Mouse (Mus musculus): Measurements from ENCODE around the gene Fam13a.

The Fam13a gene

DNA sequence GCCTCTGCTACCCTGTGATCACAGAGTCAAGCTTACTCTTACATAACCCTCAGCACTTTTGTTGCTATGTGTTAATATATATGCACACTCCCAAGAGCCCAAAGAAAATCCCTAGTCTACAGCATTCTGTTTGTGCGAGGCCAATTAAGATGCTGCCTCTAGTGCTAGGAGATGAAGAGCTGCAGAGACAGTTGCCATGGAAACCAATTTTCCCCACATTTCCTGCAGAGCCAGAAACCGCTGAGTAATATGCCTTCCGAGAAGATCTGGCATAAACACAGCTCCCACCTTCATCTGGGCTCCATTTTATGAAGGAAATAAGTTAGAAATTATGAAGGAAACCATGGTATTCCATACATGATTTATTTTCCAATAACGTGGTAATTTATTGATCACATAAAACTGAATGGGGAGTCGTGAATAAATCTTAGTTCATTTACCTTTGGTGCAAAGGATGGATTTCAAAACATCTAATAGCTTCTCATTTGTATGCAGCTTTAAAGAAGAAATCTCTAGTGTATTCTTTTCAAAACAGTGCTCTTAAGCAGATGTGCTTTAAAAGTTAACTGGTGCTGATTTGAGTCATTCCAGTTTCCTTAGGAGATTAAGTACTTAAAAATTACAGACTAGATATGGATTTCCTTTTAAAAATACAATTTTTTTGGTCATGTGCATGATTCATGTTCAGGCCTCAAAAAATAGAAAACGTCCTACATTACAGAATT, 91.0 kb downstream of the Fam13a start:
- in situ Hi-C loops (cut with MseI, MboI), result no loop called here

GRCm38 (mm10) chr6:58932515-58933188, 91.7 kb downstream of the Fam13a start:
- in situ Hi-C loops (cut with MseI, MboI), result no loop called here

- in situ Hi-C loops (cut with MseI, MboI), result no loop called here
Measured at GRCm38 (mm10) chr6:58931149-58931548, 93.2 kb downstream of the Fam13a start.

- in situ Hi-C loops (cut with MseI, MboI), result no loop called here
Measured at GRCm38 (mm10) chr6:58929911-58930431, 94.4 kb downstream of the Fam13a start.

GRCm38 (mm10) chr6:58927881-58928280, 96.5 kb downstream of the Fam13a start:
- in situ Hi-C loops (cut with MseI, MboI), result no loop called here

DNA sequence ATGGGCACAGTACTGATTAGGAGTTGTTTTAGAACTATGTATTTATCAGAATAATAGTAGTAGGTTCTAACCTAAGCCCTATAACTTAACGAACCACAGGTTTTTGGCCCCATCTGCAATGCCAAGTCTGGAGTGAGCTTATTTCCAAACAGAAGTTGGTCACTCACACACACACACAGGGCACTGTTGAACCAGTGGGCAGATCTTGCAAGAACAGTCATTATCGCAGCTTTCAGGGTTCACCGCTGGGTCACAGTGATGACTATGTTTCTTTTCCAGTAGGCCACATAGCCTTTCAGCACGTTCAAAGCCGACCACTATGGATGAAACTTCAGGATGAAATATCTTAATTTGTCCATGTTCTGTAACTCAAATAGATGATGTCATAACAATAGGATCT, 101.8 kb downstream of the Fam13a start:
- in situ Hi-C loops (cut with MseI, MboI), result no loop called here

- in situ Hi-C loops (cut with MseI, MboI), result no loop called here
Measured at GRCm38 (mm10) chr6:58921623-58922022, 102.7 kb downstream of the Fam13a start.

DNA sequence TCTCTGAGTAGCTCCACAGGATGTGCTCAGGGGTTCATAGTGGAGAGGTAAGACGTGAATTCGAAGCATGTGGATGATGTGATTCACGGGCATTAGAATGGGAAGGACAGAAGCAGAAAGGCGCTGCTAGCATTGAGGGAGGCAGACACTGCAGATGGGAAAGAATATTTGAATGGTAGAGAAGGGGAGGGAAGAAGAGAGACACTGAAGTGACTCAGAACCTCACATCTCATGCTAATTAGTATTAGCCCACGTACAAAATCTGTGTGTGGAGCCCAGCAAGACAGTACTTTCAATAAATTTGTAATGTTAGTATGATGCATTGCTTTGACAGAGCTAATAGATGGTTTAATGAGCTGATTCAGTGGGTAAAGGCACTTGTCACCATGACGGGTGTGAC, 103.6 kb downstream of the Fam13a start:
- in situ Hi-C loops (cut with MseI, MboI), result no loop called here

GRCm38 (mm10) chr6:58916498-58916897, 107.9 kb downstream of the Fam13a start:
- in situ Hi-C loops (cut with MseI, MboI), result no loop called here

DNA sequence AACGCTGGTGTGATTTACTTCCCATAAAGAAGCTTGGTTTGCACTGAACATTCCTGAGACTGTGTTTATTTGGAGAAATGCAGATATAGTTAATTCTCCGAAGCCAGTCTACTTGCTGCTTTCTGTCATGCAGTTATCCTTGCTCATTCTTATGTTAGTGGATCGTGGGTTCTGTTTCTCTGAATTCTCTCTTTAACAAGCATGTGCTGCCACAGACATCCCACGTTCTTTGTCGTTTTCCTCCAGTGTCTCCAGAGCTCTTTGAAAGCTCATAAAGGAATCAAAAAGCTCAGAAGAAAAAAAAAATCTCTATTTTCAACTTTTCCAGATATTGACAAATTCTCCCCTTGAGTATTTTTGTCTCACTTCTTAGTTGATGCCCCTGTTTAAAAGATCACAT, 110.4 kb downstream of the Fam13a start:
- in situ Hi-C loops (cut with MseI, MboI), result no loop called here

DNA sequence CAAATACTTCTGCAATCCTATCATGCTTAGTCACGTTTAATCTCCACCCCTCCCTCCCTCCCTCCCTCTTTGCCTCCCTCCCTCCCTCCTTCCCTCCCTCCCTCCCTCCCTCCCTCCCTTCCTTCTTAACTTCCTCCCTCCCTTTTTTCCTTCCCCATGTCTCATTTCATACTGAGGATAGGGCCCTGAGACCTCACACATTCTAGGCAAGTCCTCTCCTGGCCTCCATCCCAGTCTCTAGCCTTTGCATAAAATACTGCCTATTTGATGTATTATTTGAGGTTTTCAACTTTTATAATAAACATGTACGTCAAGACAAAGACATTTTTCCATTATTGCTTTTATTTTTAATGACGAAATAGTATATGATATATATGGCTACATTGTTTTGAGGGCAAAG, 110.8 kb downstream of the Fam13a start:
- in situ Hi-C loops (cut with MseI, MboI), result no loop called here

DNA sequence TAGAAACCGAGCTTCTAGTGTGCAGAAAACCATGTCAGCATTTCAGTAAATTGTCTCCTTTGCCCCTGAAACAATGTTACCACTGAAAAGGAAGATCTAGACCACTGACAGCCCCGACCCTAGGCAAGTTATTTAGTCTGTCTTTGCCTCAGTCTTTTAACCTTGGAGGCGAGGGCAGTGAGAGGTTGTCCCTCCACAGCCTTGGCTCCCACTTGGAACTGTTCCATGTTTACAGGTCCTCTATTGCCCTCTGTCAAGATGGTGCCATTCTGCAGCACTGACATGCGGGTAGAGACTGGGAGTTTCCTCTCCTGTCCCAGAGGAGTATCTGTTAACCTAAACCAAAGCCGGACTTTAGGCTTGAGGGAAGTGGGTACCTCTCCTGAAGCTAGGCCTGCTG, 111.5 kb downstream of the Fam13a start:
- in situ Hi-C loops (cut with MseI, MboI), result no loop called here

- in situ Hi-C loops (cut with MseI, MboI), result no loop called here
Measured at GRCm38 (mm10) chr6:58907791-58908190, 116.6 kb downstream of the Fam13a start.

- in situ Hi-C loops (cut with MseI, MboI), result no loop called here
Measured at GRCm38 (mm10) chr6:58907336-58907735, 117.0 kb downstream of the Fam13a start.

- in situ Hi-C loops (cut with MseI, MboI), result no loop called here
Measured at GRCm38 (mm10) chr6:58906852-58907261, 117.5 kb downstream of the Fam13a start, which contains the start of gene Nap1l5. TSS of gene Nap1l5 (minus strand) at chr6:58907076.

DNA sequence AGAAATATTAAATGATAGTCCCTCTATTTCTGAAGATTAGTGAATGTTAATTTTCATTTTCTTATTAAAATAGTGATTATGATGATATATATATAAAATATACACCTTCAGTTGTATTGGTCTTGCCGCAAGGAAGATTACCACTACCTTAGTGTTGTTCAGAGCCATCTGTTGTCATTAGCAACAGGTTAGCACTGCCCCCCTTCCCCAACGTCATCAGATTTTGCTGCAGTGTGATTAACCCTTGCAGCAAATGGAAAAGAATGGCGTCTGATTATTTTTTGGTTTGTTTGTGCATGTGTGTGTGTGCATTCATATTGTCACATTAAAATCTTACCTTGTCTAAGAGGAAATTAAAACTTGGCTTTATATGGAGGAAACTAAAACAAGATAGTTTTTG, 119.8 kb downstream of the Fam13a start:
- in situ Hi-C loops (cut with MseI, MboI), result no loop called here

DNA sequence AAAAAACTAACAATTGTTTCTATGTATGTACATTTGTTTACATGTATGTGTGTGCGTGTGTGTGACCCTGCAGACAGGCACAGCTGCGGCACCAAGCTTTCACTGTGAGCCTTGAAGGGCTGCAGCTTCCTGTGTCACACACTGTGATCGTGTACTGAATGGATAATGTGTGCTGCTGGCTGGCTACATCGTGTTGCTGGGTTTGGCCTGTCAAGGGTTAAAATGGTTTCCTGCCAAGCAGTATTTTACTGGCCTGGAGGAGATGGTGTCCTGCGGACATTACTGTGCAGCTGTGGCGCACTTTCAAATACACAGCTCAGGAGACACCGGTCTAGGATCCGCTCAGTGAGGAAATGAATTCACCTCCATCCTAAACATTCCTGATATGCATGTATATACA, 121.2 kb downstream of the Fam13a start:
- in situ Hi-C loops (cut with MseI, MboI), result no loop called here

- in situ Hi-C loops (cut with MseI, MboI), result no loop called here
Measured at GRCm38 (mm10) chr6:58900536-58900935, 123.8 kb downstream of the Fam13a start.

DNA sequence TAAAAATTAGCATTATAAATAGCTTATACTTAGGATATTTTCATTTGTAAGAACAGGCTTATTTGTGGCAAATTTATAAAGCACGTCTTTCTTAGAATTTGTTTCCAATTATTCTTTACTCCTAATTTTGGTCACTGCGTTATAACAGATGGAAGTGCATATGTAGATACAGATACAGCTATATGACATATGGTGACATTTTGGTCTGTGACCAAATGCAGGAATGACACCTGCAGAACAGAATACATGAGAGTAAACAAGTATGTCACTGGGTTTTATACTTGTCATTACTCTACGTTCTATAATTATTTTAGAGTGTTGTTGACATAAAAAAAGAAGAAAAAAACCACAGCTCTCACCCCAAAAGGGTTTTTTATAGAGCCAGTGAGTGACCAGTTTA, 125.3 kb downstream of the Fam13a start:
- in situ Hi-C loops (cut with MseI, MboI), result no loop called here

GRCm38 (mm10) chr6:58896648-58897047, 127.7 kb downstream of the Fam13a start:
- in situ Hi-C loops (cut with MseI, MboI), result no loop called here

- in situ Hi-C loops (cut with MseI, MboI), result no loop called here
Measured at GRCm38 (mm10) chr6:58894994-58895393, 129.4 kb downstream of the Fam13a start.

- in situ Hi-C loops (cut with MseI, MboI), result no loop called here
Measured at GRCm38 (mm10) chr6:58893307-58893706, 131.0 kb downstream of the Fam13a start.

GRCm38 (mm10) chr6:58889917-58890316, 134.4 kb downstream of the Fam13a start:
- in situ Hi-C loops (cut with MseI, MboI), result no loop called here

All from mouse trophoblast stem cell (cell line).